Mouse (Mus musculus) embryo, embryonic 9.5 days (tissue): ENCODE measurements around the gene Atp13a2.

Source experiments
- DNase-seq: peaks from one replicate; pipeline ENCODE4 v3.0.0-alpha.2; 2017; ENCODE audit errors: extremely low spot score

Gene Atp13a2

GRCm38 (mm10) chr4:140986711-140987395 lies at the start of gene Atp13a2:
Gene Atp13a2 (plus strand): TSS chr4:140986873.
- DNase-seq = peak; percentile 86

- no peak for DNase-seq
Observed at GRCm38 (mm10) chr4:140944356-140944755, 42.3 kb upstream of the Atp13a2 start.

GRCm38 (mm10) chr4:140944961-140945442 lies 41.7 kb upstream of the Atp13a2 start:
- no peak for DNase-seq

GRCm38 (mm10) chr4:140945571-140945970 lies 41.1 kb upstream of the Atp13a2 start:
- DNase-seq = no peak

- no peak for DNase-seq
Observed at GRCm38 (mm10) chr4:140946048-140946447, 40.6 kb upstream of the Atp13a2 start.

GRCm38 (mm10) chr4:140946580-140947205 lies 40.0 kb upstream of the Atp13a2 start:
- DNase-seq = no peak

GRCm38 (mm10) chr4:140947487-140948440 lies 38.9 kb upstream of the Atp13a2 start:
- no peak for DNase-seq

- DNase-seq = no peak
Observed at GRCm38 (mm10) chr4:140948481-140948880, 38.2 kb upstream of the Atp13a2 start.

GRCm38 (mm10) chr4:140949052-140949451 lies 37.6 kb upstream of the Atp13a2 start:
- no peak for DNase-seq

- DNase-seq = no peak
Observed at GRCm38 (mm10) chr4:140949616-140950015, 37.1 kb upstream of the Atp13a2 start.

- no peak for DNase-seq
Observed at GRCm38 (mm10) chr4:140950574-140950973, 36.1 kb upstream of the Atp13a2 start.

GRCm38 (mm10) chr4:140951861-140952641 lies 34.6 kb upstream of the Atp13a2 start:
- no peak for DNase-seq

GRCm38 (mm10) chr4:140957131-140957702 lies 29.5 kb upstream of the Atp13a2 start:
- no peak for DNase-seq

GRCm38 (mm10) chr4:140957725-140958124 lies 28.9 kb upstream of the Atp13a2 start:
- peak; percentile 84 for DNase-seq

GRCm38 (mm10) chr4:140958319-140958718 lies 28.4 kb upstream of the Atp13a2 start:
- no peak for DNase-seq

GRCm38 (mm10) chr4:140959128-140959679 lies 27.5 kb upstream of the Atp13a2 start:
- no peak for DNase-seq

- no peak for DNase-seq
Observed at GRCm38 (mm10) chr4:140959715-140960479, 26.8 kb upstream of the Atp13a2 start.

- DNase-seq = peak; percentile 93
Observed at GRCm38 (mm10) chr4:140960781-140961466, 25.7 kb upstream of the Atp13a2 start, which contains the start of gene Sdhb. Gene Sdhb (plus strand): TSS chr4:140961203.
